Mouse (Mus musculus) MEL-GATA-1-ER (cell line): ENCODE data around the gene Lmf1.

ENCODE experiments used
- DNase-seq: peaks from one replicate; pipeline ENCODE4 v3.0.0-alpha.2; 2012; ENCODE audit warnings: low read depth; ENCODE audit errors: extremely low read depth

Gene Lmf1

DNA sequence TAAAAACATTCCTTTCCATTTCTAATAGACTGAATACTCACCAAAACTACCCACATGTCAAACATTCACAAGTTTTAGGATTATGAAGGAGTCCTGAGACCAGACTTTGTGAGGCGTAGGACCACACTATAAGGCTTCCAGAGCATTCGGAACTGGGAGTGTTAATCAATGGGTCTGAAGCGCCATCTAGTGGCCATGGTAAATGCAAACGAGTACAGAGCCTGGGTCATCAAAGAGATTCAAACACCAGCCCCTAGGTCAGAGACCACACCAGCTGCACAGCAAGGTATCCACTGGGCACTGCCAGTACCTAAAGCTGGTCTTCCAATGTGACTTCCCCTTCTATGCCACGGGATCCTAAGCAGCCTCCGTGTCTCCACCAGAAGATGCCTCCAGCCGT is 119.6 kb downstream of the Lmf1 start:
- DNase-seq = peak; percentile 25

DNA sequence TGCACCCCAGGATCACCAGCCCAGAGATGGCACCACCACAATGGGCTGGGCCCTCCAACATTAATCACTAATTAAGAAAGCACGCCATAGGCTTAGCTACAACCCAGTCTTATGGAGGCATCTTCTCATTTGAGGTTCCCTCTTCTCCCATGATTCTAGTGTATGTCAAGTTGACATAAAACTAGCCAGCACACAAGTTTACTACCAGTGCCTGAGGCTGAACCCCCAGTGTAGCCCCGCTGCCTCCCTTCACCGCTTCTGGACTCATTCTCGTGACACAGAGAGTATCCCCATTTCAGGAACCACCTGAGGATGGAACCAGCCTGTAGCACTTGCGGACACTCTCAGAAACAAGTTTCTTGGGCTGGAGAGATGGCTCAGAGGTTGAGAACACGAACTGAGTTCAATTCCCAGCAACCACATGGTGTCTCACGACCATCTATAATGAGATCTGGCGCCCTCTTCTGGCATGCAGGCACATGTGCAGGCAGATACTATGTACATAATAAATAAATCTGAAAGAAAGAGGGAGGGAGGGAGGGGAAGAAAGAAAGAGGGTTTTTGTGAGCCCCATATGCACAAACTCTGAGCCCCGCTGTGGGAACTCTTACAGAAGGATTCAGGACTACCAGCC is 122.1 kb downstream of the Lmf1 start:
- peak; percentile 12 for DNase-seq

DNA sequence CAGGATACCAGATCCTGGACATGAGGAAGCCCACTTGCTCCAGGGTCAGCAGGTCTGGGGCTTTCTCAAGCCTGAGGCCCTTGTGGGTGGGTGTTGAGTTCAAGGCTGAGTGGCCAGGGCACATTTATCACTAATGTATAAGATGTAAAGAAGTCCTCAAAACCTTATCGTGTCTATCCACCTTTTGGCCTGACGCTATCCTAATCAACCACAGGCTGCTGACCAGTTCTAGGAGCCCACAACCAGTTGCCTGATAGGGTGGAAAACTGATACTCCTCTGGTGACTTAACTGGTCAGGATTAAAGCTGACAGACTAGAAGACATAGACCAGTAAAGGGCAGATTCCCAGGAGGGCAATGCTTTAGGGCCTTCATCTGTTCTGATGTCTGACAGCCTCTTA is 131.1 kb downstream of the Lmf1 start:
- DNase-seq = no peak

DNA sequence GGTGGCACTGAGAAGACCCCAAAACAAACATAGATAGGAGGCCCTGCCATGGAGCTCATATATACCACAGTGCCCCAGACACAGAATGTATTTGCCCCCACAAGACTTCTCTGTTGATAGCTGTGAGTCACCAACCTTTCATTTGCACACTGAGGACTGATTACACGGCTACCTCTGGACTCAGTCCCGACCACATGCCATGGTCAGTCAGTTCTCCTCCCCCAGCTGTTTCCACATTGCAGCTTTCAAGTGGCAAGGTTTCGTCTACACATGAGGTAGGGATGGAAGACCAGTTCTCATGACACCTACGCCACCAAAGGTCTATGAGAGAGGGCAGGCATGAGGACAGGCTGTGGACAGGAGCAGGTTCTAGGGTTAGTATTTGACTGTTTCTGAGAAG is 132.3 kb downstream of the Lmf1 start:
- DNase-seq = no peak
